Mouse (Mus musculus) heart, postnatal 4 days (tissue): Measurements from ENCODE around the gene Gmnn. TPM values are rescaled to one million over a fixed set of nuclear protein-coding genes. Genes with fewer than 3 reads are reported as not detected.

Source experiments
- DNase-seq: peaks from one replicate; pipeline ENCODE4 v3.0.0; 2021
- total RNA-seq, 2 experiments: library from RNA; stranded (reverse); gene quantifications; 2 replicates each; pipeline ENCODE4 v1.2.3; 2021

Gene Gmnn
- total RNA-seq, 2 experiments from 2014 or later: 69.9 to 75.8 TPM

GRCm38 (mm10) chr13:24761083-24761402, 680 bp downstream of the Gmnn start:
- no peak for DNase-seq

- no peak for DNase-seq
Observed at GRCm38 (mm10) chr13:24760351-24760870, 1.3 kb downstream of the Gmnn start.

- DNase-seq: no peak
Observed at GRCm38 (mm10) chr13:24759451-24759850, 2.3 kb downstream of the Gmnn start.

GRCm38 (mm10) chr13:24757820-24758564, 3.7 kb downstream of the Gmnn start:
- no peak for DNase-seq

GRCm38 (mm10) chr13:24756756-24757155, 5.0 kb downstream of the Gmnn start:
- no peak for DNase-seq

GRCm38 (mm10) chr13:24751396-24751795, 10.3 kb downstream of the Gmnn start:
- DNase-seq: no peak

GRCm38 (mm10) chr13:24750807-24751206, 10.9 kb downstream of the Gmnn start:
- no peak for DNase-seq

- peak; percentile 39 for DNase-seq
Observed at GRCm38 (mm10) chr13:24747823-24748222, 13.9 kb downstream of the Gmnn start.

- no peak for DNase-seq
Observed at GRCm38 (mm10) chr13:24741028-24741427, 20.7 kb downstream of the Gmnn start, which contains the start of gene Armh2. TSS of gene Armh2 (plus strand) at chr13:24741232.

- no peak for DNase-seq
Observed at GRCm38 (mm10) chr13:24735608-24736131, 26.1 kb downstream of the Gmnn start.

GRCm38 (mm10) chr13:24734502-24734901, 27.2 kb downstream of the Gmnn start:
- no peak for DNase-seq

GRCm38 (mm10) chr13:24729128-24729527, 32.6 kb downstream of the Gmnn start:
- DNase-seq: no peak

GRCm38 (mm10) chr13:24724395-24724759, 37.3 kb downstream of the Gmnn start:
- DNase-seq: no peak

GRCm38 (mm10) chr13:24723699-24724394, 37.9 kb downstream of the Gmnn start:
- no peak for DNase-seq

- DNase-seq: no peak
Observed at GRCm38 (mm10) chr13:24721502-24721901, 40.2 kb downstream of the Gmnn start.

GRCm38 (mm10) chr13:24717677-24718076, 44.0 kb downstream of the Gmnn start:
- DNase-seq: no peak

GRCm38 (mm10) chr13:24716441-24716840, 45.3 kb downstream of the Gmnn start:
- no peak for DNase-seq

GRCm38 (mm10) chr13:24715601-24716000, 46.1 kb downstream of the Gmnn start:
- DNase-seq: no peak

GRCm38 (mm10) chr13:24714360-24714885, 47.3 kb downstream of the Gmnn start:
- DNase-seq: no peak

- DNase-seq: peak; percentile 94
Observed at GRCm38 (mm10) chr13:24713434-24714000, 48.2 kb downstream of the Gmnn start.

- DNase-seq: no peak
Observed at GRCm38 (mm10) chr13:24712581-24713130, 49.1 kb downstream of the Gmnn start.

GRCm38 (mm10) chr13:24710968-24711367, 50.8 kb downstream of the Gmnn start:
- no peak for DNase-seq
